Mouse (Mus musculus) intestine, postnatal 0 days (tissue): ENCODE results near the gene Cadps. TPM values are rescaled to one million over a fixed set of nuclear protein-coding genes. Genes with fewer than 3 reads are reported as not detected.
A peak's percentile ranks its signal among the peaks of the same experiment; 100 is the strongest.

Experiments used
- ATAC-seq: fragments of 200-750 bp; cut with Nextera tagmentation; 2 replicates; pipeline ENCODE4 v1.8.0; 2017; ENCODE audit warnings: mild to moderate bottlenecking, moderate TSS enrichment, moderate library complexity
- H3K27ac ChIP-seq: fragments of 300-500 bp; sonication (generic); 2 replicates; pipeline ENCODE4 v1.5.1; 2014; ENCODE audit warnings: mild to moderate bottlenecking, low read depth, low read length, moderate library complexity
- H3K27me3 ChIP-seq: fragments of 300-500 bp; sonication (generic); replicated peaks from 2 replicates; pipeline ENCODE4 v1.6.1; 2014; ENCODE audit warnings: low read length, mixed read lengths; ENCODE audit not compliant: control insufficient read depth, insufficient read depth
- H3K36me3 ChIP-seq: fragments of 300-500 bp; sonication (generic); 2 replicates; pipeline ENCODE4 v1.6.1; 2014; ENCODE audit warnings: mild to moderate bottlenecking, moderate library complexity; ENCODE audit not compliant: control insufficient read depth, insufficient read depth
- H3K4me1 ChIP-seq: fragments of 300-500 bp; sonication (generic); replicated peaks from 2 replicates; pipeline ENCODE4 v1.6.1; 2014; ENCODE audit warnings: antibody characterized with exemption, low read length, mixed read lengths; ENCODE audit not compliant: control insufficient read depth, insufficient read depth
- H3K4me2 ChIP-seq: fragments of 300-500 bp; sonication (generic); replicated peaks from 2 replicates; pipeline ENCODE4 v1.6.1; 2014; ENCODE audit warnings: low read depth, mild to moderate bottlenecking, moderate library complexity
- H3K4me3 ChIP-seq: fragments of 300-500 bp; sonication (generic); 2 replicates; pipeline ENCODE4 v1.5.1; 2014; ENCODE audit warnings: low read depth, low read length
- H3K9ac ChIP-seq: fragments of 300-500 bp; sonication (generic); 2 replicates; pipeline ENCODE4 v1.6.1; 2014; ENCODE audit warnings: mild to moderate bottlenecking, low read depth, low read length
- H3K9me3 ChIP-seq: fragments of 300-500 bp; sonication (generic); 2 replicates; pipeline ENCODE4 v1.6.1; 2016; ENCODE audit warnings: mixed run types; ENCODE audit not compliant: control insufficient read depth
- CTCF ChIP-seq: sonication (generic); IDR thresholded peaks from 2 replicates; pipeline ENCODE4 v1.5.1; 2016; ENCODE audit warnings: low read depth, mild to moderate bottlenecking, control low read depth, antibody characterized with exemption, moderate library complexity
- WGBS: fragments of 180-500 bp; shearing (Covaris S2); extraction: QIAGEN DNeasy Blood & Tissue Kit; methylation state at CpG from one replicate; pipeline ENCODE4 v1.1.7; 2014; 5-methylcytosine and 5-hydroxymethylcytosine counted together
- polyA plus RNA-seq: library from polyadenylated mRNA; unstranded; fragments of >200 nt; fragmentation: Nextera tagmentation; extraction: Ambion mirVana; gene quantifications from 2 replicates; pipeline ENCODE4 v1.2.1, GENCODE M21; 2015

The Cadps gene
- polyA plus RNA-seq, 1 experiment from 2014 or later: 0.96 TPM

DNA sequence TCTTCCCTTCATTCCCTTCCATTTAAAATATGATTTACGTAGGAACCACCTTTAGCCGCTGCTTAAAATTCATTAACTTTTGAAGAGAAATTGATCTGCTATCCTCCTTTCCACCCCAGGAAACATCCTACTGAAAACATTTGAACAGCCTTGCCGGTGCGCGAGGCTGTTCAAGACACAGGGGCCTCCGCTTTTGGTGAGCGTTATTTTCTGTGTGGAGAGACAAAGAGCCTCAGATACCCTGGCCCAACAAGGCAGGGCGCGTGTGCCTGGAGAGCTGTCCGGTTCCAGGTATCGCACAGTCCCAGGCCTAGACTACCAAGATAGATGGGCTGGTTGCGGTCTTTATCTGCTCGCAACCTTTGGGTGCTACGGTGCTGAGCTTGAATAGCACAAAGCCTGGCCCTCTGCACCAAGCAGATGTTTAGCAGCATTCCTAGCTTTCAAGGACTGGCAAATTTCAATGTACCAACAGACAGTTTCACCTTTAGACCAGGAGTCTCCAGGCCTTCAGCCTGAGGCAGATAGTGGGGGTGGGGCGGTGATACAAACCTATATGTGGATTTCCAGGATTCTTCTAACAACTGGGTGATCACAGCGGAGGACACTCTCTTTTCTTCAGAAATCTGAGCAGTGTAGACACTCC lies 472.5 kb downstream of the Cadps start:
- WGBS: 7% methylated on average over 16 of the region's 16 CpGs

DNA sequence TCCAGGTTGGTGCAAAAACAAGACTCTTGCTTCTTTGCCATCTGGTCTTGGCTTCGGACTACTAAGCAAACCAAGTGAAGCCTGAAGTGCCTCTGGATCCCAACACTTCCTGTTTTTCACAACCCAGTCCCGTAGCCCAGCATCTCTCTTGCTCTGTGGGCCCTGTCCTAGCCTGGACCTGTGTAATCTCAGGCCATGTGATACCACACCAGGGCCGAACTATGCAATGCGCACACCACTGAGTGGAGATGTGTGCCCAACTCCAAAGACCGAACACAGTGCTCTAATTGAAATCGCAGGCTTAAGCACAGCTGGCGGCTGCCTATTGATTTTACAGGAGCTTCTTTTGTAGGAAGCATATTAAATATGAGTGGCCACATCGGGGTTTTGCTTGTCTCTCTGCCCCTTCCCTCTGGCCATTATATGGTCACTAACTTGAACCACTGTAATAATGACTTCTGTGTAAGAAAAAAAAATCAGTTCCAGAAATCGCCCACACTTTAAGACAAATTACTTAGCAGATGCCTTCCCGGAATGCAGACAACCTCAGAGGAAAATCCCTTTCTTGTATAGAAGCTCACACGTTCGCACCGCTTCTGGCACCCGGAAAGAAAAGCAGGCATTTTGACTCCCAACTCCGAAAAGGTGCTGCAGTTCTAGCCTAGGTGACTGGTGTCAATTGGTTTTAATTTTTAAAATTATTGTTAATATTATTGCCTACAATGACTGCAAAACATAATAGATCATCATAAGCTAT lies 473.4 kb downstream of the Cadps start:
- H3K9me3 ChIP-seq: no peaks in the 10 kb centered on the region
- TF ChIP-seq CTCF: no peak
- H3K27me3 ChIP-seq: peaks cover 74% of the 10 kb centered on the region
- H3K27ac ChIP-seq: no peak overlapping the region
- 10% methylated on average over 15 of the region's 15 CpGs for WGBS
- H3K4me2 ChIP-seq: no peak overlapping the region
- no peak overlapping the region for H3K9ac ChIP-seq
- no peaks in the 10 kb centered on the region for H3K36me3 ChIP-seq
- no peaks in the 10 kb centered on the region for H3K4me1 ChIP-seq
- no peak for ATAC-seq
- H3K4me3 ChIP-seq: no peak overlapping the region

More for the DNA sequence above, 472.5 kb downstream of the Cadps start:
- H3K9ac ChIP-seq: no peak overlapping the region
- no peak overlapping the region for H3K4me3 ChIP-seq
- H3K4me1 ChIP-seq: no peaks in the 10 kb centered on the region
- no peak overlapping the region for H3K4me2 ChIP-seq
- no peak for TF ChIP-seq CTCF
- H3K27me3 ChIP-seq: peaks cover 70% of the 10 kb centered on the region
- no peak overlapping the region for H3K27ac ChIP-seq
- H3K9me3 ChIP-seq: no peaks in the 10 kb centered on the region
- ATAC-seq: no peak
- no peaks in the 10 kb centered on the region for H3K36me3 ChIP-seq

DNA sequence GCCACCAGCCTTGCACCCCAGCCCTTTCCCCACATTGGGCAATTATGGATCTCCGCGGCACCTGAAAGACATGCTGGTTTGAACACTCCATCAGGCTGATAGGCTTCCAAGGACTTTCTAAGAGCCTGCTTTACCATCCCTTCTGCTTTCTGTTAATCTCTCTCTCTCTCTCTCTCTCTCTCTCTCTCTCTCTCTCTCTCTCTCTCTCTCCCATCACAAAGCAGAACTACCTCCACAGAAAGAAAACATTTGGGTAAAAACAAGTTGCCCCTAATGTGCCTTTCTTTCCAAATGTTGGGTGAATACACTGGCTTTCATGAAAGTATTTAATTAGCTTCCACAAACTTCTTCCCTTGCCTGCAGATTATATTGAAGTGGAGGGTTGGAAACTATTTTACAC lies 474.8 kb downstream of the Cadps start, which contains the start of gene Fezf2:
TSS of gene Fezf2 (minus strand) at position 101 of the 400 bp plus-strand sequence.
- H3K27ac ChIP-seq: no peak within 1 kb of the TSS
- H3K36me3 ChIP-seq: no peaks in the 10 kb centered on the region
- no peak within 1 kb of the TSS for H3K4me2 ChIP-seq
- no peaks in the 10 kb centered on the region for H3K9me3 ChIP-seq
- 4% methylated on average over 2 of the region's 2 CpGs for WGBS
- H3K4me1 ChIP-seq: no peaks in the 10 kb centered on the region
- H3K9ac ChIP-seq: no peak within 1 kb of the TSS
- peaks cover 82% of the 10 kb centered on the region for H3K27me3 ChIP-seq
- no peak within 1 kb of the TSS for H3K4me3 ChIP-seq
- no peak for ATAC-seq
- no peak for TF ChIP-seq CTCF

DNA sequence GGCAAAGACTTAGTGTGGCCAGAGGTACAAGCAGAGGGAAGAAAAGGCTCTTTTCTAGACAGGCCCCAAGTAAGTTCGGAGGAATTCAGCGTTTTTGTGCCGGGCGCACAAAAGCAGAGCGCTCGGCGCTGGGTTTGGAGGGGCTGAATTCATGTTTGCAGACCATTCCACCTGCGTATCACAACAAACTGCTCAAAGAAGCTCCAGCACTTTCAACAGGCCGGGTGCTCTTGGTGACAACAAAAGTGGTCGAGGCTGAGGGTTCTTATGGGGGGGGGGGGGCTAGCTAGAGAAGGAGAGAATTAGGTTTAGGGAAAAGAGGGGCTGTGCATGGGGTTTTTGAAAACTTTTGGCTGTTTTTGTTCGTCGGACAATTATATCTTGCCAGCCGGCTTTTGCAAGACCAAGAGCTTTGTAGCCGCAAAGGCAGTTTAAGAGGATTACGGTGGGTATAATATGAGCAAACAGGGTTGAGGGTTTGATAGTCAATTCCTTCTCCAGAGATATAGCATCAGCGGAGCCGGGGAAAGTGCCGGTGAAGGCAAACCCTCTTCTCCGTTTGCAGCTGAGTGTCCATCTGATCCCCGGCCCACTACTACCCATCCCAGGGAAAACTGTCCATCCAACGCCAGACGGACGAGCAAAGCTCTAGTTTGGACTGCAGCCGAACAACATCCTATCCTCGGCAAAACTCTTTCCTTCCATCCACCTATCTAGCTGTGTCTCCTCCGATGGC lies 475.8 kb downstream of the Cadps start:
- no peak overlapping the region for H3K27ac ChIP-seq
- no peaks in the 10 kb centered on the region for H3K9me3 ChIP-seq
- no peaks in the 10 kb centered on the region for H3K36me3 ChIP-seq
- no peak for ATAC-seq
- H3K9ac ChIP-seq: no peak overlapping the region
- 3% methylated on average over 26 of the region's 26 CpGs for WGBS
- H3K27me3 ChIP-seq: peaks cover 87% of the 10 kb centered on the region
- H3K4me2 ChIP-seq: peak overlapping the region; percentile 18; the same call in 1 of the 2 replicates
- H3K4me3 ChIP-seq: peak overlapping the region; percentile 23; the same call in 1 of the 2 replicates
- no peaks in the 10 kb centered on the region for H3K4me1 ChIP-seq
- TF ChIP-seq CTCF: no peak

DNA sequence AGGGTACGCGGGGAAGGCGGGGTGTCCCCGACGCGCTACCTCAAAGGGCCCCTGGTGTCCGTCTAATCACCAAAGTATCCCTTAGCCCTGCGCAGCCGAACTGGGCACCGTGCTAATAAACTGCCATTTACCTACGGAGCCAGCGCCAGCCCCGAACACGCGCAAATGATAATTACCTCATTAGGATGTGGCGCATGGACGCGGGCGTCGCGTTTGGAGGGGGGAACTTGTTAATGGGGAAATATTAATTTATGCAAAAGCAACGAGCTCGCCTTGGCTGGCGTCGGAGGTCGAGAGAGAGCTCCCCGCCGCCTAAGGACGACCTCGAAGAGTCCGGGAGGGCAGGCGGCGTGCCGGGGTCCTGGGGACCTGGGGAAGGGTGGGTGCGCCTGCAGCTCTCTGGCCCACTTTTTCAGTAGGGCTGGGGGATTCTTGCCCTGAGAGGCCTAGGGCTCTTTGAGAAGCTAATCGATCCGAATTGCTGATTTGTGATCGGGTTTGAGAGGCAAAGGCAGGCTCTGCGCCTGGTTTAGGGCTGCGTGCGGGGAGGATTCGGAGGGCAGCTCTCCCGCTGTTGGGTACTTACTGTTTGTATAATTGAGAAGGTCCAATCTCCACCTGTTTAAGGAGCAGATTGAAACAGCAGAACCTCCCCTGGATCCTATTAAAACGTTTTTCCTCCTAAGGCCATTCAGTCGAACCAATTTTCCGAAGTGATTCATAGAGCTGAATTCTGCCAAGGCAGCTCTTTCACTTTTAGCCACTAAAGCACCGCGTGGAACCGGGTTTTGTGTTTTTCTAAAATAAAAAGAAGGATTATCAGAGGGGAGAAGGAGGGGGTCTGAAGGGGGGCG lies 476.6 kb downstream of the Cadps start:
- Histone ChIP-seq H3K9ac (no peak overlapping the region), H3K36me3 (no peaks in the 10 kb centered on the region), H3K27me3 (peaks cover 92% of the 10 kb centered on the region), H3K4me2 (peak overlapping the region; percentile 18), H3K4me1 (no peaks in the 10 kb centered on the region), H3K4me3 (peak overlapping the region; percentile 23), H3K27ac (no peak overlapping the region), H3K9me3 (no peaks in the 10 kb centered on the region)
- no peak for ATAC-seq
- 2% methylated on average over 50 of the region's 50 CpGs for WGBS
- no peak for TF ChIP-seq CTCF
